Mouse (Mus musculus) midbrain, embryonic 15.5 days (tissue): ENCODE results near the gene Mrps21. TPM values are rescaled to one million over a fixed set of nuclear protein-coding genes. Genes with fewer than 3 reads are reported as not detected.
"Not testable (repeated sequence)": the region's sequence is repeated elsewhere in the genome, so short reads cannot be mapped to it uniquely, and the experiment has no call there.

ENCODE experiments used
- ATAC-seq: fragments of 200-750 bp; cut with Nextera tagmentation; replicated peaks from 2 replicates; pipeline ENCODE4 v1.8.0; 2017; ENCODE audit warnings: moderate TSS enrichment
- H3K27ac ChIP-seq: fragments of 300-500 bp; sonication (generic); 2 replicates; pipeline ENCODE4 v1.5.1; 2015; ENCODE audit warnings: mild to moderate bottlenecking, inconsistent platforms
- H3K27me3 ChIP-seq: fragments of 300-500 bp; sonication (generic); replicated peaks from 2 replicates; pipeline ENCODE4 v1.6.1; 2015; ENCODE audit warnings: inconsistent platforms
- H3K36me3 ChIP-seq: fragments of 300-500 bp; sonication (generic); replicated peaks from 2 replicates; pipeline ENCODE4 v1.6.1; 2015; ENCODE audit warnings: inconsistent platforms
- H3K4me1 ChIP-seq: fragments of 300-500 bp; sonication (generic); 2 replicates; pipeline ENCODE4 v1.6.1; 2015; ENCODE audit warnings: inconsistent platforms
- H3K4me2 ChIP-seq: fragments of 300-500 bp; sonication (generic); 2 replicates; pipeline ENCODE4 v1.6.1; 2015; ENCODE audit warnings: inconsistent platforms, mild to moderate bottlenecking, moderate library complexity
- H3K4me3 ChIP-seq: fragments of 300-500 bp; sonication (generic); 2 replicates; pipeline ENCODE4 v1.5.1; 2015; ENCODE audit warnings: mild to moderate bottlenecking, inconsistent platforms
- H3K9ac ChIP-seq: fragments of 300-500 bp; sonication (generic); 2 replicates; pipeline ENCODE4 v1.6.1; 2015; ENCODE audit warnings: mild to moderate bottlenecking, inconsistent platforms
- H3K9me3 ChIP-seq: fragments of 300-500 bp; sonication (generic); 2 replicates; pipeline ENCODE4 v1.6.1; 2016; ENCODE audit warnings: inconsistent platforms
- WGBS: fragments of 180-500 bp; shearing (Covaris S2); methylation state at CpG from one replicate; pipeline ENCODE4 v1.1.7; 2015; ENCODE audit warnings: mixed read lengths; 5-methylcytosine and 5-hydroxymethylcytosine counted together
- polyA plus RNA-seq: library from polyadenylated mRNA; unstranded; fragments of >200 nt; fragmentation: Nextera tagmentation; extraction: Ambion mirVana; gene quantifications from 2 replicates; pipeline ENCODE4 v1.2.1, GENCODE M21; 2015

Gene Mrps21
- polyA plus RNA-seq, 1 experiment from 2014 or later, result 260 TPM

DNA sequence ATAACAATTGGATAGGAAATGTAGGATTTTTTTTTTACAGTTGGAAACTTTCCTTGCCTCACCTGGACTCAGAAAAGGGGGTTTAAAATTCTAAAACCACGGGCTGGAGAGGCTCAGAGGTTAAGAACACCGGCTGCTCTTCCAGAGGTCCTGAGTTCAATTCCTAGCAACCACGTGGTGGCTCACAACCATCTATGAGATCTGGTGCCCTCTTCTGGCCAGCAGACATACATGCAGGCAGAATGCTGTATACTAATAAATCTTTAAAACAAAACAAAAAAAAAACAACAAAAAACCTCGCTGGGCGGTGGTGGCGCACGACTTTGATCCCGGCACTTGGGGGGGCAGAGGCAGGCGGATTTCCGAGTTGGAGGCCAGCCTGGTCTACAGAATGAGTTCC is 10.1 kb downstream of the Mrps21 start:
- WGBS, result 77% methylated on average over 10 of the region's 10 CpGs
- H3K27ac ChIP-seq, result no peak overlapping the region
- H3K36me3 ChIP-seq, result peaks cover 11% of the 10 kb centered on the region; the same call in 1 of the 2 replicates
- peaks cover 3% of the 10 kb centered on the region for H3K4me1 ChIP-seq
- H3K9me3 ChIP-seq, result no peaks in the 10 kb centered on the region
- no peak overlapping the region for H3K4me3 ChIP-seq
- no peak for ATAC-seq
- no peak overlapping the region for H3K9ac ChIP-seq
- H3K4me2 ChIP-seq, result no peak overlapping the region
- no peaks in the 10 kb centered on the region for H3K27me3 ChIP-seq

DNA sequence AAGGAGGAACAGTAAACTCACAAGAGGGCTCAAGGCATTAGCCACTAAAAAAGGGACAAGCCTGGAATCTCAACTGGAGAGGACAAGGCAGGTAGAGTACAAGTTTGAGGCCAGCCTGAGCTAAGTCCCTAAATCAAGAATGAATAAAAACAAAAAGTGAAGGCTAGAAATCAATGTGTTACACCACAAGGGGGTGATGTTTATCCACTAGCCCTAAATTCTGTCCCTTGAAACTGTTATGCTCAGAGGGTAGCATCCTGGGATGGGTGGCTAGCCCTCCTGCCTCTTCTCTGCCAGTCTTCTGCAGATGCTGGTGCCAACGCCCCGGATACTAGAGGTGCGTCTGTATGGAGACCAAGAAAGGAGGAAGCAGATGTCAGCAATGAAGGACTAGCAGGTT is 11.0 kb downstream of the Mrps21 start:
- H3K4me1 ChIP-seq, result peaks cover 6% of the 10 kb centered on the region
- H3K27me3 ChIP-seq, result no peaks in the 10 kb centered on the region
- no peak for ATAC-seq
- no peaks in the 10 kb centered on the region for H3K9me3 ChIP-seq
- H3K9ac ChIP-seq, result no peak overlapping the region
- no peak overlapping the region for H3K4me3 ChIP-seq
- no peak overlapping the region for H3K4me2 ChIP-seq
- H3K36me3 ChIP-seq, result peaks cover 10% of the 10 kb centered on the region; the same call in 1 of the 2 replicates
- WGBS, result 92% methylated on average over 3 of the region's 3 CpGs
- H3K27ac ChIP-seq, result no peak overlapping the region

DNA sequence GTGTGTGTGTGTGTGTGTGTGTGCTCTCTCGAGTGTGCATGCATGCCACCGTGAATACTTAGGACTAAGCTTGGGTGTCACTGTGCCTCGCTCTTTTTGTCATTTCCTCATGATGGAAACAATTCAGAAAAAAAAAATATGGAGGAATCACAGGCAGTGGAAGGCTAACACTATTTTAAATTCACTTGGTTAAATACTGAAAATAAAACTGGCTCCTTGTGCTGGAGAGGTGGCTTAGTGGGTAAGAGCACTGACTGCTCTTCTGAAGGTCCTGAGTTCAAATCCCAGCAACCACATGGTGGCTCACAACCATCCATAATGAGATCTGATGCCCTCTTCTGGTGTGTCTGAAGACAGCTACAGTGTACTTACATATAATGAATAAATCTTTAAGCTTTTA is 13.0 kb downstream of the Mrps21 start:
- not testable (repeated sequence) for H3K27ac ChIP-seq, H3K36me3 ChIP-seq, ATAC-seq, H3K27me3 ChIP-seq, H3K9me3 ChIP-seq, H3K4me3 ChIP-seq, H3K9ac ChIP-seq, H3K4me2 ChIP-seq
- WGBS, result 89% methylated on average over 3 of the region's 3 CpGs
- H3K4me1 ChIP-seq, result peaks cover 15% of the 10 kb centered on the region

DNA sequence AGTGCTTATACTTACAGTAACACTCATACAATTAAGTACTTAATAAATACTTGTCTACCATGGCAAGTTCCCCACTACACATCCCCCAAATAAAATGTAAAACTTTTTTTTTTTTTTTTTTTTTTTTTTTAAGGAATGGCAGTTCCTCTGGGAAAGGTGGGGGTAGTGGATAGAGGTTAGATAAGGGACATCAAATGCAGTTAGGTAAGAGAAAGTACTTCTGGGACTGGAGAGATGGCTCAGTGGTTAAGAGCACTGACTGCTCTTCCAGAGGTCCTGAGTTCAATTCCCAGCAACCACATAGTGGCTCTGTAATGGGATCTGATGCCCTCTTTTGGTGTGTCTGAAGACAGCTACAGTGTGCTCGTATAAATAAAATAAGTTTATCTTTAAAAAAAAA is 14.3 kb downstream of the Mrps21 start:
- H3K27ac ChIP-seq, H3K27me3 ChIP-seq, H3K9me3 ChIP-seq, H3K4me3 ChIP-seq, H3K4me2 ChIP-seq, H3K9ac ChIP-seq, ATAC-seq: not testable (repeated sequence)
- H3K36me3 ChIP-seq, result peaks cover 13% of the 10 kb centered on the region
- H3K4me1 ChIP-seq, result peaks cover 15% of the 10 kb centered on the region
- 76% methylated on average over 1 of the region's 1 CpGs for WGBS

DNA sequence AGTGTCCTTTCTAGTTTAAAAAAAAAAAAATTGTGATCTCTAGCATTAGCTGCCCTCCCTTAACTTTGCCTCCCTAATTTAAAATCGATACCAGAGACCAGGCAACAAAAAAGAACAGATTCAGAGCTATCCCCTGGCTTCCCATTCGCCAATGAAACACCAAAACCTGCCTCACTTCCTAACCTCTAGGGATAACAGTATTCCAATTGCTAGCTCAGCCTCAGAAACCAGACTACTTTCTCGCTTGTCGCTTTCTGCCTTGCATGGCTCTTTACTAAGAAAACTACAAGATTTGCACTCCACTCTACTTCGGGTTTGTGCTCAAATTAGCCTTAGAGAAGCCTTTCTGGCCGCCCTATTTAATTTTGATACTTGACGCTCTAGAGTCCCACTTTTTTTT is 15.2 kb downstream of the Mrps21 start:
- H3K4me1 ChIP-seq, result peaks cover 15% of the 10 kb centered on the region
- H3K36me3 ChIP-seq, result peaks cover 21% of the 10 kb centered on the region
- peak; percentile 16; the same call in 1 of the 2 replicates for ATAC-seq
- H3K27ac ChIP-seq, result peak overlapping the region; percentile 81
- peak overlapping the region; percentile 66 for H3K4me2 ChIP-seq
- H3K9me3 ChIP-seq, result no peaks in the 10 kb centered on the region
- H3K4me3 ChIP-seq, result peak overlapping the region; percentile 95
- H3K27me3 ChIP-seq, result no peaks in the 10 kb centered on the region
- H3K9ac ChIP-seq, result peak overlapping the region; percentile 83
- WGBS, result 28% methylated on average over 7 of the region's 7 CpGs

DNA sequence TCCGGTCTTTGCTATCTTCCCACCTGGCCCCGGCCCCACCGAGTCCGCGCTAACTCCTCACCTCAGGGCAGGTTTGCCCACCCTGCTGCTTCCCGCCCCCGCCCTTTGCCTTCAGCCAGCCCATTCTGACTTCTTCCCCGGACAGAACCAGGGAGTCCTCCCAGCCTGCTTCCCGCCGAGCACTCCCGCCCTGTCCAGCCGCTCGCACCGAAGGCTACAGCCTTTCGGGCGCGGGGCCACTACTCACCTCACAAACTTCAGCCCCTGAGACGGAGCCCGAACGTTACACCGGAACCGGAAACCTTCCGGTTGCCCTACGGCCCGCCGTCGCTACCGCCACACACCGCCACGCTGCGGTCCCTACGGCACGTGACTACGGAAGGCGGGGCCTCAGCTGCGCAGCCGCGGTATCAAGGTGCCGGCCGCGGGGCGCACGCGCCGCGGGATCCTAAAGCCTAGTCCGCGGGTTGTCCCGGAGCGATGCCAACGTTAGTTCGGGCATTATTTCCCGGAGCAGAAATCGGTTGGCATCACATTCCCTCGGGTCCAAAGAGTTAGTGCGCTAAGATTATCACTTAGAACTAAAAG is 15.7 kb downstream of the Mrps21 start, which contains the start of gene Prpf3:
TSS of gene Prpf3 (minus strand) at position 384 of the 588 bp plus-strand sequence.
- Histone ChIP-seq H3K9ac (peak within 1 kb of the TSS; percentile 83), H3K27me3 (no peaks in the 10 kb centered on the region), H3K4me1 (peaks cover 15% of the 10 kb centered on the region), H3K4me3 (peak within 1 kb of the TSS; percentile 95), H3K9me3 (no peaks in the 10 kb centered on the region), H3K27ac (peak within 1 kb of the TSS; percentile 81), H3K36me3 (peaks cover 26% of the 10 kb centered on the region), H3K4me2 (peak within 1 kb of the TSS; percentile 66)
- peak; percentile 99 for ATAC-seq
- WGBS, result under 1% methylated on average over 56 of the region's 56 CpGs

DNA sequence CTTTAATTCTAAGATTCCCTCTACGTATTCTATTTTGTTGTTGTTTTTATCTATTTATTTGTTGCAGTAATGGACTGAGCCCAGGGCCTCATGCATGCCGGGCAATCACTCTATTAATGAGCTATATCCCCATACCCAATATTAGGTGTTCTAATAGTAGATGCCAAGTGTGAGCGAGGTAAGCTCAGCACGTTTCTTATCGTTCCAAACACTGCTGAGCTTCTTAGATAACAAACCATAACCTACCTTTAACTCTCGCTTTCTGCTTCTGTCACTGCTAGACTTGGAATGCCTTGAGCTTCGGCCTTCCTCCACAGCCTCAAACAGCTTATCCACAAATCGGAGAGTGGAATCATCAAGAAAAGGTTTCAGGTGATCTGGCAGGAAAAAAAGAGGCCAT is 20.0 kb downstream of the Mrps21 start:
- Histone ChIP-seq H3K4me1 (peaks cover 13% of the 10 kb centered on the region), H3K9me3 (no peaks in the 10 kb centered on the region), H3K9ac (no peak overlapping the region), H3K4me3 (no peak overlapping the region), H3K4me2 (no peak overlapping the region), H3K27ac (no peak overlapping the region), H3K27me3 (no peaks in the 10 kb centered on the region), H3K36me3 (peaks cover 63% of the 10 kb centered on the region)
- ATAC-seq, result no peak
- 95% methylated on average over 8 of the region's 8 CpGs for WGBS

DNA sequence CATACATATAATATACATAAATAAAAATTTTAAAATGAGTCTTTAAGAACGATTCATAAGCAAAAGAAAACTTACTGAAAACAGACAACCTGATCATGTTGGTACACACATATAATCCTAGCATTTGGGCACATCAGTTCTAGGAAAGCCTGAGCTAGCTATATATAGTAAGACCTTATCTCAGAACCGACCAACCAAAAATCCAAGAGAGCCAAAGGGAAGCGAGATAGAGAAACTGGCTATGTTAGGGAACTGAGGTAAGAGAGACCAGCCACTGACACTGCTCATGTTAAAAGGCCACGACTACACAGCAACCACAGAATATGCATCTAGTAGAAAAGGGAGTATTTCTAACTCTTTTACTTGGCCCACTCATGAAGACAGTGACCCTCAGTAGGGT is 20.7 kb downstream of the Mrps21 start:
- no peak overlapping the region for H3K9ac ChIP-seq
- 88% methylated on average over 4 of the region's 4 CpGs for WGBS
- no peak overlapping the region for H3K4me2 ChIP-seq
- H3K4me3 ChIP-seq, result no peak overlapping the region
- H3K36me3 ChIP-seq, result peaks cover 69% of the 10 kb centered on the region
- no peaks in the 10 kb centered on the region for H3K9me3 ChIP-seq
- H3K4me1 ChIP-seq, result peaks cover 9% of the 10 kb centered on the region
- no peak for ATAC-seq
- H3K27me3 ChIP-seq, result no peaks in the 10 kb centered on the region
- no peak overlapping the region for H3K27ac ChIP-seq

DNA sequence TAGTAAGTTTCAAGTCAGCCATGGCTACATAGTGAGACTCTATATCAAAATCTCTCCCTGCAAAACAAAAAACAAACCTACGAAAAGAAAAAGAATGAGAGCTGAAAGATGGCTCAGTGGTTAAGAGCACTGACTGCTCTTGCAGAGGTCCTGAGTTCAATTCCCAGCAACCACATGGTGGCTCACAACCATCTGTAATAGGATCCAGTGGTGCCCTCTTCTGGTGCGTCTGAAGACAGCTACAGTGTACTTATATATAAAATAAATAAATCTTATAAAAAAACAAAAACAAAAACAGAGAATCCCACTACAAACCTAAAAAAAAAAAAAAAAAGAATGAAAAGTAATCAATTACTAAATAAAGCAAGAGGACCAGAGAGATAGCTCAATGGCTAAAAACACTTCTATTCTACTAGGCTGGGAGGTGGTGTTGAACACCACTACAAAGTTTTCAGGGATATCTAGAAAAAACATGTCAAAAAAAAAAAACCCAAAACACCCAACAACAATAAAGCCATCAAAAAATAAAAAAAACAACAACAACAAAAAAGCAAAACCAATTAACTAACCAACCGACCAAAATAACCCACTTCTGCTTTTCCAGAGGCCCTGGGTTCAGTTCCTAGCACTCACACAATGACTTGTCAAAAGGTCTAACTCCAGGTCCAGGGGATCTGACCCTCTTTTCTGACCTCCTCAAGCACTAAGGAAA is 28.7 kb downstream of the Mrps21 start:
- Histone ChIP-seq H3K9ac (no peak overlapping the region), H3K4me2 (no peak overlapping the region), H3K9me3 (no peaks in the 10 kb centered on the region), H3K27me3 (no peaks in the 10 kb centered on the region), H3K27ac (no peak overlapping the region), H3K4me3 (no peak overlapping the region), H3K36me3 (peaks cover 79% of the 10 kb centered on the region), H3K4me1 (no peaks in the 10 kb centered on the region)
- no peak for ATAC-seq
- 92% methylated on average over 3 of the region's 3 CpGs for WGBS

DNA sequence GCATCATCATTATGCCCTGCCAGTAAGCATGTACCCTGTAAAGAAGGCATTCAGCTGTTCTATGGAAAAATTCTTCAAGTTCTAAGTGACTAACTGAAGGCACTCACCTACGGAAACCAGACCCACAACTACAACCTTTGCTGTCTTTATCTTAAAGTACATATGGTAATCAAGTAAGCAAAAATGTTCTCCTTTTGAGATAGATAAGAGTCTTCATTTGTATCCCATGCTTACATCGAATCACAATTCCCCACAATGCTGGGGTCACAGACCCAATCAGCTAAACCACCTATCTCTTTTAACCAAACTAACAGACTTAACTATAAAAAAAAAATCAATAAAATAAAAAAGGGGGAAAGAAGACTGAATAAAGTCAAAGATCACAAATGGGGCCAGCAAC is 32.1 kb downstream of the Mrps21 start:
- H3K4me1 ChIP-seq, result no peaks in the 10 kb centered on the region
- no peak overlapping the region for H3K4me3 ChIP-seq
- H3K27me3 ChIP-seq, result no peaks in the 10 kb centered on the region
- ATAC-seq, result no peak
- H3K4me2 ChIP-seq, result no peak overlapping the region
- H3K9me3 ChIP-seq, result no peaks in the 10 kb centered on the region
- H3K9ac ChIP-seq, result no peak overlapping the region
- H3K36me3 ChIP-seq, result peaks cover 70% of the 10 kb centered on the region
- H3K27ac ChIP-seq, result no peak overlapping the region
- WGBS, result over 99% methylated on average over 2 of the region's 2 CpGs

DNA sequence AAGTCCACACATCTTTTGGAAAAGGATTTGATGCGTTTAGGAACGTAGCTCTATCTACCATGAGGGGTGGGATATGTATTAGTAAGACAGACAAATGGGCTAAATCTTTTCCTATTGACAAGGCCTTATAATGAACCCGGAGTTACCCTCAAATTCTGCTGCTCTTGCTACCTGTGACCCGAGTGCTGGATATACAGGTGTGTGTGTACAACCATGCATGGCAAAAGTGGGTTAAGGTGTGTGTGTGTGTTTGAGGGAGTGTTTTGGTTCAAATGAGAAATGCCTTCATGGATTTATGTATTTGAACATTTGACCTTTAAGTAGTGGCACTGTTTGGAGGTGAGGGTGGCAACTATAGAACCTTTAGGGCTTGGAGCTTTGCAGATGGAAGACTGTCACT is 42.3 kb downstream of the Mrps21 start:
- Histone ChIP-seq H3K4me2 (no peak overlapping the region), H3K27ac (no peak overlapping the region), H3K4me1 (no peaks in the 10 kb centered on the region), H3K36me3 (peaks cover 52% of the 10 kb centered on the region), H3K9ac (no peak overlapping the region), H3K27me3 (no peaks in the 10 kb centered on the region), H3K9me3 (no peaks in the 10 kb centered on the region), H3K4me3 (no peak overlapping the region)
- no peak for ATAC-seq
- 99% methylated on average over 4 of the region's 4 CpGs for WGBS

DNA sequence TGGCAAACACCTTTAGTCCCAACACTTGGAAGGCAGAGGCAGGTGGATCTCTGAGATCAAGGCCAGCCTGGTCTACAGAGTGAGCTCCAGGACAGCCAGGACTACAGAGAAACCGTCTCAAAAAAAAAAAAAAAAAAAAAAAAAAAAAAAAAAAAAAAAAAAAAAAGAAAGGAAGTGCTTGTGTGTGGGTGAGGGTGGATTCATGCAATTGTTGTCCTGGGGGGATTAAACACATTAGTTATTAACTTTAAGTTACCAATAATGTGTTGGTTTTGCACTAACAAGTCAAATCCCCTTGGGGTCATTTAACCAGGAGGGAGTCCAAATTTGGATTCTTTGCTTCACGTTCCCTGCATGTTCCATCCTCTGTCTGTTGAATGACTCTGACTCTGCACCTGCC is 45.0 kb downstream of the Mrps21 start:
- ATAC-seq, result no peak

More for the DNA sequence above, 45.0 kb downstream of the Mrps21 start:
- Histone ChIP-seq H3K4me1 (peaks cover under 1% of the 10 kb centered on the region; the same call in 1 of the 2 replicates), H3K4me3 (no peak overlapping the region), H3K9me3 (no peaks in the 10 kb centered on the region), H3K9ac (no peak overlapping the region), H3K27me3 (no peaks in the 10 kb centered on the region), H3K36me3 (peaks cover 28% of the 10 kb centered on the region), H3K27ac (no peak overlapping the region), H3K4me2 (no peak overlapping the region)
- 57% methylated on average over 2 of the region's 2 CpGs for whole genome bisulfite sequencing
